Mouse (Mus musculus) cortical plate, adult 2 months (tissue): ENCODE results near the gene Cntfr.

Experiments
- CTCF ChIP-seq: fragments of 200-500 bp; IDR thresholded peaks from 2 replicates; pipeline ENCODE4 v1.5.1; 2011; ENCODE audit warnings: mild to moderate bottlenecking, control low read depth, low read length; ENCODE audit not compliant: insufficient read depth; ENCODE audit errors: extremely low read depth
- POLR2A ChIP-seq: fragments of 200-500 bp; IDR thresholded peaks from 2 replicates; pipeline ENCODE4 v1.6.1; 2011; ENCODE audit warnings: mild to moderate bottlenecking, low read length, control low read depth; ENCODE audit not compliant: insufficient read depth; ENCODE audit errors: extremely low read depth

DNA sequence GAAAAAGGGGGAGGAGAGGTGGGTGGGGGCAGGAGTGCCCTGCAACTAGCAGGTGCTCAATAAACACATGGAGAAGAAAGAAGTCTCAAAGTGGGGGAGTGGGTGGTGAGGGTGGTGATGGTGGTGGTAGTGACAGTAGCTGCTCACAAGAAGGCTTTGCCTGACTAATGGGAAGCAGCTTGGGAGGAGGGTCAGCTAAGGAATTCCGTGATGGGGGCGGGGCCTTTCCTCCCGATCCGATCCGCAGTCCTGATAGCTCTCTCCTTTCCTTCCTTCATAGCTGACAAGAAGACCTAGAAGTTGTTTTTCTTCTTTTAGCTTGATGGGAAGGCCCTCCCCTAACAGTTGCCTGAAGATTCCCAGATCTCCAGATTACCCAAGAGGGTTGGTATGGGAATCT lies 7.8 kb upstream of the Cntfr start:
- TF ChIP-seq CTCF (no peak), POLR2A (no peak)
